Mouse (Mus musculus) telencephalon, adult 2 months (tissue): ENCODE data around the gene Smok2b.
"Not testable (repeated sequence)": the region's sequence is repeated elsewhere in the genome, so short reads cannot be mapped to it uniquely, and the experiment has no call there.

Experiments
- DNase-seq: peaks from one replicate; pipeline ENCODE4 v3.0.0-alpha.2; 2011; ENCODE audit warnings: low read depth, low spot score

Gene Smok2b

DNA sequence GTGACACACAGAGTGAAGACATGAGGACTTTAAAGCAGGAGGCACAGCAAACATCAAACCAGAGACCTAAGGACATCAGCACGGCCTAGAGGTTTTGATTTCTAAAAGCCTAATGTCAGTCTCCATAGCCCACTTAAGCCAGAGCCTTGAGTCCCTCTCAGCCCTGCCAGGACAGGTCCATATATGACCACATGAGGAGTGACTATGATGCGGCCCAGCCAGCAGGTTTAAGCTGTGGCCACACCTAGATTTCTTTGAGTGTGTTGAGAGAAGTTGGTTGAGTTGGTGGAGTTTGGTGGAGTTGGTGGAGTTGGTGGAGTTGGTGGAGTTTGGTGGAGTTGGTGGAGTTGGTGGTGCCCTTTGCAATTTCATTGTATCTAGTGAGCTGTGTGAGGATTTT lies at the start of gene Smok2b:
Smok2b (plus strand) TSS at position 301 of the 400 bp plus-strand sequence.
- DNase-seq = not testable (repeated sequence)

GRCm38 (mm10) chr17:13180491-13180890 lies 49.6 kb upstream of the Smok2b start:
- not testable (repeated sequence) for DNase-seq

DNA sequence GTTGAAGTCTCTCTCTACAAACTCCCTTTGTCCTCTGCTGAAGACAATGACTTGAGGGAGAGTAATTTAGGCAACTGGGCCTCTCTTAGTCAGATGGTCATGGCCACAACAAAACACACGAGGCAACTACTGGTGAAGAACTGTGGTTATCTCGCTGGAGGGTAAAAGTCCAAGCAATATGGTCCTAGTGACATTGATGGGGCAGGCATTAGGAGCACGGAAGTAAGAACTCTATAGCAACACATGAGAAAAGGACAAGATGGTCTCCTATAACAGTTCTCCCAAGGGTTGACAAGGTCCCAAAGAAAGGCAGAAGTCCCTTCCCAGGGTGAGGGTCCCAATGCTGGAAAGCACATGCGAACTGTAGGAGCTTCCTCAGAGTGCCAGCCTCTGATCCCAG lies 47.3 kb upstream of the Smok2b start:
- DNase-seq = not testable (repeated sequence)

- DNase-seq = not testable (repeated sequence)
Measured at GRCm38 (mm10) chr17:13184514-13184913, 45.5 kb upstream of the Smok2b start.

DNA sequence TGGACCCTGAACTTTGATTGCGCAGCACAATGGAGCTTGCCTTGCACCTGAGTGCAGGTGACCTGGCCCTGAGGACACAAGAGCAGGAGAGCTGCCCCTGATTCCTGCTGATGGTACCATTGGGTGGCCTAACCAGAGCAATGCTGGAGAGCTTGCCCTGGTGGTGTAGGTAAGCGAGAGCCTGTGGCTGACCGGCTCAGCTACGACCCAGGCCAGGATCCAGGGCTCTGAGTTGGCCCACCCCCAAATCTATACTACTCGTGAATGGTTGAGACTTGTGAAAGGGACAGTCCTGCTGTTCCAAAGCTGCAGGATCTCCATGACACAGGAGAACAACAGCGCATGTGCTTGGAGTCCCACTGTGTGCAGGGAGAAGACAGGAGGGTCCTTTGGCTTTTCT lies 43.5 kb upstream of the Smok2b start:
- not testable (repeated sequence) for DNase-seq

- not testable (repeated sequence) for DNase-seq
Measured at GRCm38 (mm10) chr17:13187621-13188020, 42.4 kb upstream of the Smok2b start.

DNA sequence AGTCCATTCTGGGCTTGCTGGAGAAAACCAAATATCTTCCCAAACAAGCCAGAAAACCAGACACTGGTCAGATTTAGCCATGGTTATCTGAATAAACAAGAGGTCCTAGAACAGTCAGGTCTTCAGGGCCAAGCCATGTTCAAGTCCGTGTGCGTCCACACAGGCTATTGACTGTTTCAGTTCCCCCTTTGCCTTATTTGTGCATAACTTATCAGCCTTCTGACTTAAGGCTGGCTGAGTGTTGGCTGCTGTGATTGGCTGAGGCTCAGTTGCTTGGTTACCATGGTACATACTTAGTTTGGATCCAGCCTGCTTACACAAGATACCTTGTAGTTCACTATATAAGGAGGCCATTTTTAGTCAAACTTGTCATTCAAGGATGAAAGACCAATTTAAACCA lies 41.2 kb upstream of the Smok2b start:
- not testable (repeated sequence) for DNase-seq

DNA sequence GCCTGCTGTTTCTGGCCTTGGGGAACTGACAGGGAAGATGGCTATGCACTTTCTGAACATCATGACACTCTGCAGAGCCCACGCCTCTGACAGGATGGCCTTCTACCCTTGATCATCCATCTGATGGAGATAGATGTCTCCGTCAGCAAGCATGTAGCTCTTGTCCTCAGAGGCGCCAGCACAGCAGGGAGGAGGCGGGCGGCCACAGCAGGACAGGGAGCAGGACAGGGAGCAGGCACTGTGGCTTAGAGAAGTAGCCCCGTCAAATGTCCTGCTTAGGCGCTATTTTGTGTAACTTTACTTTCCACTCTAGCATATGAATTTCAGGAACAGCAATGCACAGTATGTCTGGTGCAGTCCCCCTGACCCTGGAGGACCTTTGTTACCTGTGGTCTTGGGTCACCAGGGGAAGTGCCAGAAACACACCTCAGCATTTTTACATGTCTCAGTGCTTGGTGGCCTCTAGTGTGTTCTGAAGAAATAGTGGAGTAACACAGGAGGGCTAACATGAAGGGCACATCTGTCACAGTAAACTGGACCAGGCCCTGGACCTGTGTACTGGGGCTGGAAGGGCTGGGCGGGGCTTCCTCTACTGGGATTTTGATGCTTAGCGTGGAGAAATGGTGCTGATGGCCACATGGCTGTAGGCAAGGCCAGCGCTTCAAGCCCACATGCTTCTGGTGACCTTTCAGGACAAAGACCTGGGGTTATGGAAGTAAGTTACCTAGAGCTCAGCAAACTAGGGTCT lies 39.0 kb upstream of the Smok2b start:
- not testable (repeated sequence) for DNase-seq

DNA sequence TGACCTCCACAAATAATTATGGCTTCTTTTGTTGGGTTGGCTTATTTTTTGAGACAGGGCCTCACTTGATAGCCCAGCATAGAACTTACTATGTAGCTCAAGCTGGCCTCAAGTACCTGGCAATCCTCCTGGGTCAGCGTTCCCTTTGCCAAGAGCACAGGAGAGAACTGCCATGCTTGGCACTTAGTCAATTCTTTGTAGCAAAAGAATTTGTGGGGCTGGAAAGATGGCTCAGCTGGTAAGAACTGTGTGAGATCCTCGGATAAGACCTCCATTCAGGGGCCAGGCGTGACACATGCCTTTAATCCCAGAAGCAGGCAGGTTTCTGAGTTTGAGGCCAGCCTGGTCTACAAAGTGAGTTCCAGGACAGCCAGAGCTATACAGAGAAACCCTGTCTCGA lies 33.6 kb upstream of the Smok2b start:
- not testable (repeated sequence) for DNase-seq

DNA sequence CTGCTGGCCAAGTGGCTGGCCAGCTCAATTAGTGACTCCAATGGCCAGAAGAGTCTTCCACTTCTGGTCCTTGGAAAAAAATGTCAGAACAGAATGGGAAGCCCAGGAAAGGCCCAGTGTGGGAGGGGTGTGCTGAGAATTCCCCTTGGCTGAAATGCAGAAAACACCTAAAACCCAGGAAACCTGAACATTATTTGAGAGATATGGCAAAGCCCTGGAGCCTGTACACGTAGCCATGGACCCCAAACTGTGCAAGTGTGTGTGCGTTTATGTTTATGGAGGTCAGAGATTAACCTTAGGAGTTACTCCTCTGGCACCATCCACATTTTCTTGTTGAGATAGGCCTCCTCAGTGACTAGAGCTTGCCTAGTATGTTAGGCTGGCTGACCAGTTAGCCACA lies 31.2 kb upstream of the Smok2b start:
- not testable (repeated sequence) for DNase-seq

DNA sequence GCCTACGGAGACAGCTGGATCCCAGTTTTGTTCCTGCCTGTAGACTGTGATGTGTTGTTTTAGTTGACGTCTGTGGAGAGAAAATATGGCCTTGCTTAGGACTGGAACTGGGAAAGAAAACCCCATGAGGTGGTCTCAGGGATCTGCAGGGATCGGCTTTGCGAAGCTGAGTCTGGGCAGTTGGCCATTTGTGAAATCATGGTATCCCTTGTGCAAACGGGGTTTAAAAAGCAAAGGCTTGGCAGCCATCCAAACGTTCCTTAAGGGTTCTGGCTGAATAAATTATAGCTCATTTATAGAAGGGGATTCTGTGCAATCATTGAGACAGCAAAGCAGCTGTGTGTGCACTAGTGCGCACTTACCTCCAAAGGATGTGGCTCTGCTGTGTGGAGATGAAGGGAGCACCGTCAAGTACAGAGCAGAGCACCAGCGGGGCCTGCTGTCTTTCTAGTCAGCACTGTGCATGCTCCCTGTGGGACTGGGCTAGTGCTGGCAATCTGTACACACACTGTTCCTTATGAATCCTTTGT lies 30.1 kb upstream of the Smok2b start:
- DNase-seq = not testable (repeated sequence)

- not testable (repeated sequence) for DNase-seq
Measured at GRCm38 (mm10) chr17:13201551-13201950, 28.5 kb upstream of the Smok2b start.

DNA sequence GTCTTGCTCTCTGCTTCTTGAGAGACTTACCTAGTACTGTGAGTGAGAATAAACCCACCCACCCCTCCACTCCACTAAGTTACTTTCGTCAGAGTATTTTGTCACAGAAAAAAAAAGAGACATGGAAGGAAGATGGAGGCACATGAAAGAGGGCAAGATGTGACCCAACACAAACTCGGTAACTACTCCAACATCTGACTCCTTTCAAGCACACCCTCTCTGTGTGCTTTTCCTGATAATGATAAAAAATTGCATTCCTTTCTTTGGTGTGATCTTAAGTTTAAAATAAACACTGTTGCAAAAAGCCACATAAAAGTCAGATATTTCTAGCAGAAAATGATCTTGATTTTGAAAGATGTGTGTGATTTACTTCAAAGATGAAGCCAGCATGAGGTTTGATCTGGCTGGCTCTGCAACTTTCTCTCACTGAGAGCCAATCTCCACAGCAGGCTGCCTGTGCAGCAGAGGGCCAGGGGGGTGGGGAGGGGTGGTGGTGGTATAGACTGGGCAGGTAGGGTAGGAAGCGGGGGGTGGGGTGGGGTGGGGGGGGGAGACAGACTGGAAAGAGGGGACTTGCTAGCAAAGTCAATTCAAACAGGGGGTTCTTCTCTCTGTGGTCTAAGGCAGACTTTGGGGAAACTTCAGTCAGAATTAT lies 27.5 kb upstream of the Smok2b start:
- DNase-seq = not testable (repeated sequence)

DNA sequence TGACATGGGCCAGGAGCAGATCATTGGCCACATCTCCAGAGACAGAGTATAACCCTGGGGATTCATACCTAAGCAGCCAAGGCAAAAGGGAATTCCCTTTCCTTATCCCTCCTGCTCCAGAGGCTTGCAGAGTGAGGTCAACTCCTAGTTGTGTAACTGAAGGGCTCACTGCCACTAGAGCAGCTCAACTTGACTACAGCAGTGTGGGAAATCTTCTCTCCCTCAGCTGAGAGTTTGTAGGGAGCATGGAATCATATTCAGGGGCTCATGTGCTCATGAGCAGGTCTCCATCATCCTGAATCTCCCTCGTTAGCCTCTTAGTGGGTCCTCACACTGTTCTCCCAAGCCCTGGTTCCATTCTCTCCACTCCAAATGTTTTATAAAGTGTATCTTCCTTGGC lies 24.8 kb upstream of the Smok2b start:
- not testable (repeated sequence) for DNase-seq

DNA sequence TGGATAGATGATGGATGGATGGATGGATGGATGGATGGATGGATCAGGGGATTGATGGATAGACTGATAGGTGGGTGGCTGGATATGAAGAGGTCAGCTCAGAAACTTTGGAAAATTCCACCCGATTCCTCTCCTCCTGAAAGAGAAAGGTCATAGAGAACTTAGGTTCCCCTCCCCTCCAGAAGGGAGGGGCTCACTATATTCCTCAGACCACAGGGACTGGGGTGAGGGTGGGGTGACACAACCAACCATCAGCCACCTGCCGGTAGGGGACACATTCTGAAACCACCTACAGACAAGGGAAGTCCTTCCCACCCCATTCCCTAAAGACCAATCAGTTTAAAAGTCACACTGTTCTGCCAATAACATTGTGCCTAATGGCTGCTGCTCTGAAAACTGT lies 23.6 kb upstream of the Smok2b start:
- no peak for DNase-seq

DNA sequence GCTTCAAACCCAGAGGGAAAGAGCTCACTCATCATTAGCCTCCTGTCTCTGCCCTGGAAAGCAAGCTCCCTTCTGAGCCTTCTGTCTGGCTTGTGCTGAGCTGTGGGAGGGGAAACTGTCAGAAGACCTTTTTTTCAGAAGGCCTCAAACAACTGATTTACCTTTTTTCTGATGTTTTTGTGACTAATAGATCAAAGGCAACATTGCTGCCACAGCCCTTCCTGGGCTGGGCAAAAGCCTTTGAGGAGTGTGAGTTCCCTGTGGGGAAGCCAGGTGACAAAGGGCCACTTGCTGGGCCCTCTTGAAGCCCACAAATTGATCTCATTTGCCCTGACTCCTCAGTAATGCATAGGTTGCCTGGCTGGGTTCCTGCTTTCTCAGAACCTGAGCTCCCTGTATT lies 21.6 kb upstream of the Smok2b start:
- not testable (repeated sequence) for DNase-seq

DNA sequence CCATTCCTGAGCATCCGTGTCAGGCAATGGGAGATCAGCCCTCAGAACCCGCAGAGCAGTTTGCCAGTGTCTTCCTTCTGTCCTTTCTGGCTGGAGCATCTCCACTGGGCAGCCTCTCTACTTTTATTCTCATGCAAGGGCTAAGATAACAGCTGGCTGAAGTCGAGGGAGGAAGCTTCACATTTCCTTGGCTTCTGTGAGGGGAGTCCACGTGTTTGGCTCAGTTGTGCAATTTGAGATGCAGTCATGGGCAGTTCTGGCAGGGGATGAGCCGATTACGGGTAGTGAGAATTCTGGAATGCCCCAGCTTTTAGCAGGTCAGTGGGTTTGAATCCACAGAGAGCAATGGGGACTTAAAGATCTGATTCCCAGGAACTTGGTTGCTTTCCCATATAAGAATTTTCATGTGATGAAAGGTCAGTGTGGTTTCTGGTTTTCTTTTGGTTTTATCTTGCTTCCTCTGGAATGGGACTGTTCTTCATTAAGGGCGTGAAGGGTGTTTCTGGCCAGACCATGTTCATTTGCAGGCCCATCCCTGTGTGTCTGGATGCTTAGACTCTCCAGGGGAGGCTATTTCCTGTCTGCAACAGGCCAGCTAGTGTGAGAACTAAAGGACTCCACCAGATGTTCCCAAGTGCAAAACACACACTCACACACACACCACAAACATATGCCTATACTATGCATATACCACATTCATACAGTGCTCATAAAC lies 17.8 kb upstream of the Smok2b start:
- DNase-seq = no peak

DNA sequence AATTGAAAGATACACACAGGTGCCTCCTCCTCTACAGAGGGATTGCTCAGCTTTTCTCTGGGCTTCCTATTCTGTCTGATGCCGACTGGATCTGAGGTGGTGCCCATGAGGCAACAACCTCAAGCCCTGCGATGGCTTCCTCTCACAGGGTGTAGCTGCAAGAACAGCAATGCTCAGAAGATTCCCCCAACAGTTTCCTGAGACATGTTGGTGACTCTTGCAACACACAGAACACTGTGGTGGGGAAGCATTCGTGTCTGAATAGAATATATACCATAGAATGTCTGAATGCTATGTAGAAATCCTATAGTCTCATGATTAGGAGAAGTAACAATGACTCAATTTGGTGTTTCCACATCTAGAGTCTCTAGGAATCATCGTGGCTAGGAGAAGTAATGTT lies 15.9 kb upstream of the Smok2b start:
- DNase-seq = no peak

GRCm38 (mm10) chr17:13215595-13215994 lies 14.5 kb upstream of the Smok2b start:
- no peak for DNase-seq

DNA sequence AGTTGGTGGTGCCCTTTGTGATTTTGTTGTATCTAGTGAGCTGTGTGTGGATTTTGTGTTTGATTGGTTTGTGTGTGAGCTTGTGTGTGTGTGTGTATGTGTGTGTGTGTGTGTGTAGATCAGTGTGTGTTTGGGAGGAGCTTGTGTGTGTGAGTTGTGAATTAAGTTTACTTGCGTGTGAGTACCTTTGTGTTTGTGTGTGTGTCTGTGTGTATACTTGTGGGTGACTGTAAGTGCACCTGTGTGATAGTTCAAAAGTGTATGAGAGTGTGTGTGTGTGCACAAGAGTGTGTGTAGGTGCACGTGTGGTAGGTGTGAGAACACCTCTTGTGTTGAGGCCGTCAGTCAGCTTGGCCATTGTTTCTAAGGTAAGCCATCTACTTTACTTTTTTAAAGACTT lies 9.2 kb upstream of the Smok2b start, which contains the start of gene Smok2a:
Smok2a (plus strand) TSS at position 301 of the 400 bp plus-strand sequence.
- no peak for DNase-seq

- DNase-seq = not testable (repeated sequence)
Measured at GRCm38 (mm10) chr17:13221921-13222320, 8.1 kb upstream of the Smok2b start.

GRCm38 (mm10) chr17:13239461-13239860 lies 9.4 kb downstream of the Smok2b start:
- DNase-seq = not testable (repeated sequence)
